Mouse (Mus musculus) NIH3T3 (cell line): ENCODE data around the gene Olfr652.

Experiments
- DNase-seq: peaks from one replicate; pipeline ENCODE4 v3.0.0-alpha.2; 2012; ENCODE audit warnings: low read depth

The Olfr652 gene

GRCm38 (mm10) chr7:104560601-104561000 is at the start of gene Olfr652:
Olfr652 (plus strand) TSS chr7:104560901.
- DNase-seq = no peak

GRCm38 (mm10) chr7:104549833-104550232 is 10.9 kb upstream of the Olfr652 start, which contains the start of gene Olfr651:
Olfr651 (plus strand) TSS chr7:104550133.
- DNase-seq = no peak

- no peak for DNase-seq
Observed at GRCm38 (mm10) chr7:104552700-104553099, 8.0 kb upstream of the Olfr652 start.

GRCm38 (mm10) chr7:104577014-104577413 is 16.3 kb downstream of the Olfr652 start, which contains the start of gene Olfr653:
Olfr653 (plus strand) TSS chr7:104577314.
- DNase-seq = no peak

GRCm38 (mm10) chr7:104580846-104581245 is 20.1 kb downstream of the Olfr652 start:
- no peak for DNase-seq

- no peak for DNase-seq
Observed at GRCm38 (mm10) chr7:104581429-104581828, 20.7 kb downstream of the Olfr652 start.

GRCm38 (mm10) chr7:104586725-104587124 is 26.0 kb downstream of the Olfr652 start, which contains the start of gene Olfr654:
Olfr654 (plus strand) TSS chr7:104587025.
- DNase-seq = no peak

- peak; percentile 4 for DNase-seq
Observed at GRCm38 (mm10) chr7:104588274-104588673, 27.6 kb downstream of the Olfr652 start.

- DNase-seq = no peak
Observed at GRCm38 (mm10) chr7:104601679-104602078, 41.0 kb downstream of the Olfr652 start, which contains the start of gene Olfr655. Olfr655 (minus strand) TSS chr7:104601779.

GRCm38 (mm10) chr7:104603173-104603572 is 42.5 kb downstream of the Olfr652 start:
- DNase-seq = peak; percentile 26

GRCm38 (mm10) chr7:104604727-104605126 is 44.0 kb downstream of the Olfr652 start:
- no peak for DNase-seq

GRCm38 (mm10) chr7:104613655-104614054 is 53.0 kb downstream of the Olfr652 start, which contains the start of gene Olfr656:
Olfr656 (plus strand) TSS chr7:104613955.
- DNase-seq = peak; percentile 4
